Comparison of ENCODE assay signal across 8 mouse cellular contexts in the genomic region with DNA sequence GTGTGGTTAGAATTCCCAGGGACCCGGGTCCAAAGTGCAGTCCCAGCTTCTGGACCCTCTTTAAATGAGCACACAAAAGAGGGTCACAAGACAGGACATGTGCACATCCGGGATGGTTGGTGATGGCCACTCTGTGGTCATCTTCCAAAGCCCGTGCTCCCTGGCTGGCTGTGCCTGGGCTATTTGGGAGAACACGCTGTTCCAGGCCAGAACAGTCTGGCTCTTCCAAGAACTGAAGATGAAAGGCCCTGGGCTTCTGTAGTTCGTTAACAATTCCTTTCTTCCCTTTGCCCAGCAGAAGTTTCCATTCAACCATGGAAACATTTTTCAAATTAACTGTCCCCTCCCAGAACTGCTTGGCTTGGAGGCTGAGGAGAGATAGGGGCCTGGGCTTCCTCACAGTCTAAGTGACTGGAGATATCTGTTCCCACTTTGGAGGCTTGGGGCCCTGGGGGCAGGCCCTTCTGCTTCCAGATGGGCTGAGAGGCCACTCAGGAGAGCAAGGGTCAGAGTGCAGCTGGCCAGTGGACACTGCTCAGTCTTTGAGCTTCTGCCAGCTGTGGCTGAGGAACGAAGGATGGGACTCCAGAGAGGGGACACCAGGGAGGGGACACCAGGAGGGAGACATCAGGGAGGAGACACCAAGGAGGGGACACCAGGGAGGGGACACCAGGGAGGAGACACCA. TPM values are rescaled to one million over a fixed set of nuclear protein-coding genes. Genes with fewer than 3 reads are reported as not detected.
DNase-seq lines count a peak whose midpoint lies in the region; ATAC-seq and TF ChIP-seq lines count a peak whose summit lies in the region.

No protein-coding gene starts in this region.

- peaks cover 27% of the 10 kb centered on the region for H3K4me1 ChIP-seq in kidney, embryonic 16.5 days (ENCODE audit: insufficient read depth, low read length)
- no peaks in the 10 kb centered on the region; the same call in 1 of the 2 replicates for H3K4me1 ChIP-seq in thymus, adult 2 months (replicated peaks; ENCODE audit: control insufficient read depth, insufficient read depth, low read length)

- no peak overlapping the region for H3K4me2 ChIP-seq in kidney, embryonic 16.5 days (replicated peaks; ENCODE audit: low read depth, low read length)

- H3K27ac ChIP-seq in kidney, embryonic 16.5 days (ENCODE audit: low read length): peak overlapping the region; percentile 67
- no peak overlapping the region for H3K27ac ChIP-seq in thymus, adult 2 months (ENCODE audit: control insufficient read depth, insufficient read depth, low read length)

- no peak for TF ChIP-seq CTCF in thymus, adult 2 months (IDR thresholded peaks at IDR 0.05; ENCODE audit: borderline replicate concordance, control insufficient read depth, extremely low read depth, insufficient read depth, low read length, poor library complexity)

- no peaks in the 10 kb centered on the region for H3K9me3 ChIP-seq in kidney, embryonic 16.5 days (ENCODE audit: low read length)

- H3K9ac ChIP-seq in kidney, embryonic 16.5 days (replicated peaks; ENCODE audit: low read length): no peak overlapping the region

- H3K36me3 ChIP-seq in kidney, embryonic 16.5 days (ENCODE audit: insufficient read depth, low read length): no peaks in the 10 kb centered on the region
- H3K36me3 ChIP-seq in thymus, adult 2 months (ENCODE audit: control insufficient read depth, insufficient read depth, low read length): no peaks in the 10 kb centered on the region

- ATAC-seq in kidney, embryonic 16.5 days (ENCODE audit: low FRiP score, low TSS enrichment): peak; percentile 62; the same call in 1 of the 2 replicates

- WGBS in kidney, embryonic 16.5 days: 50% methylated on average over 6 of the region's 6 CpGs
- 77% methylated on average over 6 of the region's 6 CpGs for WGBS in thymus, adult 2 months

- DNase-seq in gastrocnemius, adult 18-20 months (ENCODE audit: low spot score): peak; percentile 85
- no peak for DNase-seq in gastrocnemius, postnatal 4 days (ENCODE audit: low spot score in 2 of 2)
- peak; percentile 43 for DNase-seq in brain, adult 2 months (ENCODE audit: low read depth, low spot score)
- peak; percentile 81 for DNase-seq in heart, adult 8-10 months (ENCODE audit: low spot score)
- DNase-seq in lung, postnatal 10 days: peak; percentile 75
- DNase-seq in thymus, postnatal 25 days: no peak
- no peak for DNase-seq in thymus, adult 2 months

- TF ChIP-seq POLR2A in thymus, adult 2 months (IDR thresholded peaks at IDR 0.05; ENCODE audit: control insufficient read depth, extremely low read depth, insufficient read depth, low read length, poor library complexity): no peak

- no peaks in the 10 kb centered on the region for H3K27me3 ChIP-seq in kidney, embryonic 16.5 days (ENCODE audit: insufficient read depth, low read length)
- no peaks in the 10 kb centered on the region for H3K27me3 ChIP-seq in thymus, adult 2 months (ENCODE audit: control insufficient read depth, insufficient read depth, low read length)

- H3K4me3 ChIP-seq in kidney, embryonic 16.5 days (ENCODE audit: low read length): no peak overlapping the region
- no peak overlapping the region for H3K4me3 ChIP-seq in thymus, adult 2 months (ENCODE audit: control insufficient read depth, insufficient read depth, low read length)

RNA-seq across cellular contexts. Expression of a gene that starts 29.8 kb away (rescaled TPM):
- 1 to 10 TPM; 2.4 to 3.2 TPM for total RNA-seq in gastrocnemius, adult 18-20 months (2021)
- 10 to 100 TPM; 22.8 to 24.6 TPM for total RNA-seq in gastrocnemius, postnatal 4 days (2021)
- total RNA-seq in heart, adult 8-10 months (2022): 1 to 10 TPM; 2.5 to 4.3 (median 3.1) TPM
- 43.4 and 44.1 TPM in 2 replicates for polyA plus RNA-seq in kidney, embryonic 16.5 days (2015; fragmentation: Nextera tagmentation; extraction: Ambion mirVana)
- 9.0 and 10.3 TPM in 2 replicates for polyA plus RNA-seq in thymus, adult 2 months (2012; rRNA removed)

Comparison
In these comparisons a context has a peak if more than half of its experiments do, and no peak if none do; other contexts are left out.
1. DNase-seq: peak in gastrocnemius, adult 18-20 months (single experiment), brain, adult 2 months (single experiment), heart, adult 8-10 months (single experiment) and lung, postnatal 10 days (single experiment); none in gastrocnemius, postnatal 4 days (0 of 2), thymus, postnatal 25 days (single experiment) and thymus, adult 2 months (single experiment).
2. RNA of a gene that starts 29.8 kb away (total RNA-seq): 22.8 to 24.6 TPM in gastrocnemius, postnatal 4 days; 2.5 to 4.3 TPM in heart, adult 8-10 months and 2.4 to 3.2 TPM in gastrocnemius, adult 18-20 months; every median in the first group is over 4 times any median in the second.